Mouse (Mus musculus) forebrain, embryonic 11.5 days (tissue): ENCODE results near the gene Usp10. TPM values are rescaled to one million over a fixed set of nuclear protein-coding genes. Genes with fewer than 3 reads are reported as not detected.

Experiments used
- ATAC-seq: fragments of 200-750 bp; cut with Nextera tagmentation; replicated peaks from 2 replicates; pipeline ENCODE4 v1.8.0; 2017; ENCODE audit warnings: moderate TSS enrichment; ENCODE audit not compliant: low FRiP score
- DNase-seq: peaks from one replicate; pipeline ENCODE4 v3.0.0-alpha.2; 2017; ENCODE audit warnings: low spot score
- H3K27ac ChIP-seq: fragments of 300-500 bp; sonication (generic); 2 replicates; pipeline ENCODE4 v1.5.1; 2014; ENCODE audit warnings: low read depth, low read length
- H3K27me3 ChIP-seq: fragments of 300-500 bp; sonication (generic); 2 replicates; pipeline ENCODE4 v1.6.1; 2014; ENCODE audit warnings: mild to moderate bottlenecking, low read length, mixed read lengths; ENCODE audit not compliant: control insufficient read depth, insufficient read depth
- H3K36me3 ChIP-seq: fragments of 300-500 bp; sonication (generic); 2 replicates; pipeline ENCODE4 v1.6.1; 2014; ENCODE audit warnings: mild to moderate bottlenecking, low read length, moderate library complexity, mixed read lengths; ENCODE audit not compliant: control insufficient read depth, insufficient read depth
- H3K4me1 ChIP-seq: fragments of 300-500 bp; sonication (generic); replicated peaks from 2 replicates; pipeline ENCODE4 v1.6.1; 2014; ENCODE audit warnings: low read length, mixed read lengths; ENCODE audit not compliant: control insufficient read depth, insufficient read depth
- H3K4me2 ChIP-seq: fragments of 300-500 bp; sonication (generic); 2 replicates; pipeline ENCODE4 v1.6.1; 2014; ENCODE audit warnings: low read depth, mild to moderate bottlenecking, low read length, moderate library complexity, mixed read lengths; ENCODE audit not compliant: severe bottlenecking
- H3K4me3 ChIP-seq: fragments of 300-500 bp; sonication (generic); 2 replicates; pipeline ENCODE4 v1.5.1; 2014; ENCODE audit warnings: low read depth, low read length
- H3K9ac ChIP-seq: fragments of 300-500 bp; sonication (generic); 2 replicates; pipeline ENCODE4 v1.6.1; 2014; ENCODE audit warnings: low read length
- H3K9me3 ChIP-seq: fragments of 300-500 bp; sonication (generic); 2 replicates; pipeline ENCODE4 v1.6.1; 2016; ENCODE audit warnings: low read length, mixed read lengths; ENCODE audit not compliant: control insufficient read depth
- WGBS: fragments of 180-500 bp; shearing (Covaris S2); extraction: QIAGEN DNeasy Blood & Tissue Kit; methylation state at CpG from one replicate; pipeline ENCODE4 v1.1.7; 2014; 5-methylcytosine and 5-hydroxymethylcytosine counted together
- polyA plus RNA-seq: library from polyadenylated mRNA; unstranded; fragments of >200 nt; fragmentation: Nextera tagmentation; extraction: Ambion mirVana; gene quantifications from 2 replicates; pipeline ENCODE4 v1.2.1, GENCODE M21; 2014

The Usp10 gene
- polyA plus RNA-seq, 1 experiment from 2014 or later, result 209 TPM

DNA sequence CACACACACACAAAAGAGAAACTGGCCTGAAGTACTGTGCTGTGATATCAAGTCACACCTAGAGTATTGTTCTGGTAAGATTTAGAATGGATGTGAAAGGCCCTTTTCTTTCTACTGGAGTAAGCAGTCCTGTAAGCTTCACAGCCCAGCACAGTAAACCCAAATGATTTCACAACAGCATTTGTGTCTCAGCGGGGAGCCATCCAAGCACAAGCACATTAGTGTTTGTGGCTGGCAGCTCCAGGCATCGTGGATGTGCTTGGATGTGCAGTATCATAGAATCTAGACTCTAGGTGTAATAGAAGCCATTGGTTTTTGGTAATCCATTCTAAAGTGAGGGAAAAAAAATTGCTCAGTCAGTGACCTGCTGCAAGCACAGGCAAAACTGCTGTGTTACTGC lies 29.2 kb downstream of the Usp10 start:
- H3K27me3 ChIP-seq, result no peaks in the 10 kb centered on the region
- H3K9ac ChIP-seq, result no peak overlapping the region
- H3K4me2 ChIP-seq, result no peak overlapping the region
- DNase-seq, result no peak
- ATAC-seq, result no peak
- no peak overlapping the region for H3K27ac ChIP-seq
- H3K4me1 ChIP-seq, result no peaks in the 10 kb centered on the region
- 91% methylated on average over 2 of the region's 2 CpGs for WGBS
- peaks cover 13% of the 10 kb centered on the region; the same call in 1 of the 2 replicates for H3K36me3 ChIP-seq
- H3K9me3 ChIP-seq, result no peaks in the 10 kb centered on the region
- no peak overlapping the region for H3K4me3 ChIP-seq

DNA sequence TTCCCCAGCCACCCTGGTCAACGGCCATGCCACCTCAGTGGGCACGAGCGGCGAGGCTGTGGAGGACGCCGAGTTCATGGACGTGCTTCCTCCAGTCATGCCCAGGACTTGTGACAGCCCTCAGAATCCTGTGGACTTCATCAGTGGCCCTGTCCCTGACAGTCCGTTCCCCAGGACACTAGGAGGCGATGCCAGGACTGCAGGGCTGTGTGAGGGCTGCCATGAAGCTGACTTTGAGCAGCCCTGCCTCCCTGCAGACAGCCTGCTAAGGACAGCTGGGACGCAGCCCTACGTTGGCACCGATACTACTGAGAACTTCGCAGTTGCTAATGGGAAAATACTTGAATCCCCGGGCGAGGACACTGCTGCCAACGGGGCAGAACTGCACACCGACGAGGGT lies 31.3 kb downstream of the Usp10 start:
- H3K9ac ChIP-seq, result no peak overlapping the region
- ATAC-seq (no peak), DNase-seq (no peak)
- no peaks in the 10 kb centered on the region for H3K9me3 ChIP-seq
- H3K4me3 ChIP-seq, result no peak overlapping the region
- WGBS, result 92% methylated on average over 18 of the region's 18 CpGs
- H3K36me3 ChIP-seq, result peaks cover 18% of the 10 kb centered on the region; the same call in 1 of the 2 replicates
- H3K4me1 ChIP-seq, result no peaks in the 10 kb centered on the region
- H3K4me2 ChIP-seq, result no peak overlapping the region
- no peak overlapping the region for H3K27ac ChIP-seq
- H3K27me3 ChIP-seq, result no peaks in the 10 kb centered on the region

- DNase-seq, result no peak
- peaks cover 18% of the 10 kb centered on the region; the same call in 1 of the 2 replicates for H3K36me3 ChIP-seq
- 97% methylated on average over 10 of the region's 10 CpGs for WGBS
- H3K4me2 ChIP-seq, result no peak overlapping the region
- no peaks in the 10 kb centered on the region for H3K4me1 ChIP-seq
- no peaks in the 10 kb centered on the region for H3K9me3 ChIP-seq
- H3K27ac ChIP-seq, result no peak overlapping the region
- H3K9ac ChIP-seq, result no peak overlapping the region
- H3K27me3 ChIP-seq, result no peaks in the 10 kb centered on the region
- ATAC-seq, result no peak
- no peak overlapping the region for H3K4me3 ChIP-seq
Observed at GRCm38 (mm10) chr8:119943616-119944015, 33.5 kb downstream of the Usp10 start.

DNA sequence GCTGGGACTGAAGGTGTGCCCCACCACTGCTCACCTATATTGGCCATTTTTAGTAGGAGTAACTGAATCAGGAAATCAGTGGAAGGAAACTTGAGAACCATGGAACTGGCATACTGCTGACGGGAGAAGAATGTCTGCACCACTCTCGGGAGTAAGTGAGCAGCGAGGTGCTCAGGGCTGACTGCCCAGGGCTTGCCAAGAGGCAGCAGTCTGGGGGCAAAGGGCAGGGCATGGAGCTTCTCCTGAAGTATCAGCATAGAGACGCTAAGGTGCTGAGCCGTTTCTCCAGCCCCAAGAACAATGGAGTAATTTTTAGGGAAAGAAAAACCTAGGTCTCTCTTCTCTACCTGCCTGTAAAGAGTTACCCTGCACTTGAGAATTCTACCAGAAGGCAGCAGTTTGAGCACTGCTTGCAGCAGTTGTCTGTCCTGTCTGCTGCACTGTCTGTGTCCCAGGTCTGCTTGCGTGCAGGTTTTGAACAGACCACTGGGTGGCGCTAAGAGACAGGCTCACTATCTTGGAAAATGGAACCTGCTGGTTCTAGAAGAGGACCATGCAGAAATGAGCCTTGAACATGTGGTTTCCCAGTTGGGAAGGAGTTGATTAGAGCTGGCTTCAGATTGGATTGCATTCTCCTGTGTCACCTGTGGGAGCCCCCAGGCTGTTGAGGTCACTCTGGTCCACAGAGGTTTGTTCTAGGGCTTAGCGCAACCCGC lies 34.1 kb downstream of the Usp10 start:
- WGBS, result 71% methylated on average over 9 of the region's 9 CpGs
- H3K4me1 ChIP-seq, result no peaks in the 10 kb centered on the region
- no peak overlapping the region for H3K4me3 ChIP-seq
- H3K9ac ChIP-seq, result no peak overlapping the region
- H3K4me2 ChIP-seq, result no peak overlapping the region
- no peak overlapping the region for H3K27ac ChIP-seq
- H3K9me3 ChIP-seq, result no peaks in the 10 kb centered on the region
- no peaks in the 10 kb centered on the region for H3K27me3 ChIP-seq
- no peak for ATAC-seq
- H3K36me3 ChIP-seq, result peaks cover 18% of the 10 kb centered on the region
- peak; percentile 87 for DNase-seq

DNA sequence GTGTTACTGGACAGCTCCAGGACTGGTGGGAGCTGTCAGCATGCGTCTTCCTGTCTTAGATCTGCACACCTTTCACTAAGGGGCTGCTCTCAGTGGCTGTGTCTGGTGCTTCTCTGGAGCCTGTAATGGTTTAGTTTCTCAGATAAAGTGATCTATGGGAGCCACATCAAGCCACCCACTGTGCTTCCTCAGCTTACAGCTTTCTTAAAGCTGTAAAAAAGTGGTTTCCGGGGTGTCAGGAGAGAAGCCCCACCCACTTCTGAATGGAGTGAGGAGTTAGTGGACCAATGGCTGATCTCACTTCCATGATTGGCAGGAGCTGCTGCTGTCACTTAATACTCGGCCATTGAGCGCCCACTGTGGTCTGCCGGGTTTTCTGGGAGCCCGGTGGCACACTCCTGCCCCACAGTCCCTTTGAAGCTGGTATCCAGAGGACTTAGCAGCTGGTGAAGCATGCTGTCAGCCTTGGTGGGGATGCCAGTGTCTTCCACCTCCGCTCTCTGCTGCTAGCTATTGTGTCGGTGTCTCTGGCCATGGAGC lies 36.2 kb downstream of the Usp10 start:
- Histone ChIP-seq H3K27me3 (no peaks in the 10 kb centered on the region), H3K4me3 (no peak overlapping the region), H3K27ac (no peak overlapping the region), H3K9ac (no peak overlapping the region), H3K36me3 (peaks cover 14% of the 10 kb centered on the region), H3K4me2 (no peak overlapping the region), H3K9me3 (no peaks in the 10 kb centered on the region), H3K4me1 (no peaks in the 10 kb centered on the region)
- 77% methylated on average over 8 of the region's 8 CpGs for WGBS
- ATAC-seq (no peak), DNase-seq (no peak)

DNA sequence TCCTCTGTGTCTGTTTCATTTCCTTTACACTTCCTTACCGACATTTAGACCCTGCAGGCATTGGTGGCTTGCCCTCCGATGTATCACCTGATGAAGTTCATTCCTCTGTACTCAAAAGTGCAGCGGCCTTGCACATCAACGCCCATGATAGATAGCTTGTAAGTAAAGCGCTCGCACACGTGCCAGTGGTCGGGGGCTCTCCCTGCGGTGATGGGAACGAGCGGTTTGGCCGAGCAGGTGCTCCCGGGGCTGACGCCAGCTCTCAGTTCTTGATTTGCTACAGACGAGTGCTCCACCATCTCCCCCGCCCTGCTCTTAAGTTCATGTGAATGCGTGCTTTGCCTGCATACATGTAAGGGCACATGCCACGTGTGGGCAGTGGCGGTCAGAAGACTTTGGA lies 37.5 kb downstream of the Usp10 start:
- Histone ChIP-seq H3K27me3 (no peaks in the 10 kb centered on the region), H3K9ac (no peak overlapping the region), H3K27ac (no peak overlapping the region), H3K36me3 (peaks cover 5% of the 10 kb centered on the region), H3K9me3 (no peaks in the 10 kb centered on the region), H3K4me2 (no peak overlapping the region), H3K4me3 (no peak overlapping the region), H3K4me1 (no peaks in the 10 kb centered on the region)
- DNase-seq (no peak), ATAC-seq (no peak)
- WGBS, result 94% methylated on average over 19 of the region's 19 CpGs

DNA sequence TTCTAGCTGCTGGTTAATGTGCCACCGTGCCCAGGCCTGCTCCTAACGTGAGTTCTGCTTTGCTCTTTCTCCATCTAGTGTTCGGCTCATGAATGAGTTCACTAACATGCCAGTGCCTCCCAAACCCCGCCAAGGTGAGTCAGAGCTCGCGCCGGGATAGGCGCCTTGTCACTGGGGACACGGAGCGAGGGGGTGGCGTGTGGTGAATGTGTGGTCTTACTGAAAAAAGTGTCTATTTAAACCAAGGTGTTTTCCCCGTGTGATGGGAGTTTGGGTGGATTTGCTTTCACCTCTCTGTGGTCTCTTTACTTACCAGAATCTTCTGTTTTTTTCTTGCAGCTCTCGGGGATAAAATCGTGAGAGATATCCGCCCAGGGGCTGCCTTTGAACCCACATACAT lies 38.2 kb downstream of the Usp10 start:
- no peaks in the 10 kb centered on the region for H3K9me3 ChIP-seq
- DNase-seq, result no peak
- no peak for ATAC-seq
- H3K9ac ChIP-seq, result no peak overlapping the region
- no peak overlapping the region for H3K4me2 ChIP-seq
- H3K4me1 ChIP-seq, result no peaks in the 10 kb centered on the region
- no peak overlapping the region for H3K27ac ChIP-seq
- WGBS, result 87% methylated on average over 15 of the region's 15 CpGs
- H3K4me3 ChIP-seq, result no peak overlapping the region
- H3K27me3 ChIP-seq, result no peaks in the 10 kb centered on the region
- peaks cover 5% of the 10 kb centered on the region for H3K36me3 ChIP-seq

DNA sequence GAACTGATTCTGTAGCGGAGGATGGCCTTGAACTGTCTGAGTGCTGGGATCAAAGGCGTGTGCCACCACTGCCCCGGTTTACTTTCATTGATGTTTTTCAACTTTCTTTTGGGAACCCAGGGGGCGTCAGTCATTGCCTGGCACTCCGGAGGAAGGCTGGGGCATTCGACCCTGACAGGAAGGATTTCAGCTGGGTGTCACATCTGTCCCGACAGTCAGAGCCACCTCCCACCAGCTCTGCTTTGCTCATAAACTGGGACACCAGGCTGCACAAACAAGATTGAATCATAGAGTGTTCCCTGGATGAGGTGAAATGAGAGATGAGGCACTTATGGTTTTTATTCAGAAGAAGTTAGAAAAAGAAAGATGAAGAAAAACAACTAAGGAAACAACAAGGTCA lies 42.1 kb downstream of the Usp10 start:
- peaks cover 23% of the 10 kb centered on the region for H3K36me3 ChIP-seq
- WGBS, result 87% methylated on average over 7 of the region's 7 CpGs
- no peak for DNase-seq

GRCm38 (mm10) chr8:119952747-119953146 lies 42.6 kb downstream of the Usp10 start:
- peaks cover 26% of the 10 kb centered on the region for H3K36me3 ChIP-seq
- DNase-seq (no peak), ATAC-seq (no peak)
- H3K9me3 ChIP-seq, result no peaks in the 10 kb centered on the region
- no peak overlapping the region for H3K4me2 ChIP-seq
- H3K9ac ChIP-seq, result no peak overlapping the region
- WGBS, result 73% methylated on average over 5 of the region's 5 CpGs
- no peaks in the 10 kb centered on the region for H3K4me1 ChIP-seq
- no peaks in the 10 kb centered on the region for H3K27me3 ChIP-seq
- H3K27ac ChIP-seq, result no peak overlapping the region
- no peak overlapping the region for H3K4me3 ChIP-seq

More for the DNA sequence above, 42.1 kb downstream of the Usp10 start:
- no peaks in the 10 kb centered on the region for H3K9me3 ChIP-seq
- no peak for ATAC-seq
- H3K27me3 ChIP-seq, result no peaks in the 10 kb centered on the region
- H3K9ac ChIP-seq, result no peak overlapping the region
- H3K27ac ChIP-seq, result no peak overlapping the region
- no peaks in the 10 kb centered on the region for H3K4me1 ChIP-seq
- H3K4me2 ChIP-seq, result no peak overlapping the region
- no peak overlapping the region for H3K4me3 ChIP-seq
